Mouse (Mus musculus) liver, embryonic 14.5 days (tissue): ENCODE measurements around the gene Arhgef19.

Experiments
- CTCF ChIP-seq: IDR thresholded peaks from 2 replicates; pipeline ENCODE4 v1.5.1; 2016; ENCODE audit warnings: antibody characterized with exemption, low read depth, control low read depth
- EP300 ChIP-seq: IDR thresholded peaks from 2 replicates; pipeline ENCODE4 v1.6.1; 2016; ENCODE audit warnings: antibody characterized with exemption, low read depth

- TF ChIP-seq CTCF (no peak), EP300 (no peak)
Observed at GRCm38 (mm10) chr4:141235537-141236111, 3.7 kb upstream of the Arhgef19 start.
